Mouse (Mus musculus): ENCODE data around the gene Pir. TPM values are rescaled to one million over a fixed set of nuclear protein-coding genes. Genes with fewer than 3 reads are reported as not detected.

Gene Pir
- polyA plus RNA-seq, 1 experiment from 2014 or later = 3.5 TPM

GRCm38 (mm10) chrX:164264861-164265260, 4.3 kb upstream of the Pir start:
- no peak for ATAC-seq
- H3K27ac ChIP-seq (ENCODE audit: low read length) = no peak overlapping the region
- 26% methylated on average over 1 of the region's 1 CpGs for WGBS

GRCm38 (mm10) chrX:164270603-164271002, 1.4 kb downstream of the Pir start:
- no peak for ATAC-seq
- Histone ChIP-seq H3K4me2 (ENCODE audit: low read length) (no peak overlapping the region), H3K27me3 (ENCODE audit: control insufficient read depth, insufficient read depth, low read depth, low read length) (no peaks in the 10 kb centered on the region), H3K9ac (ENCODE audit: low read depth, low read length) (no peak overlapping the region), H3K9me3 (replicated peaks; ENCODE audit: control insufficient read depth, low read length, poor library complexity, severe bottlenecking) (no peaks in the 10 kb centered on the region), H3K36me3 (ENCODE audit: control insufficient read depth, insufficient read depth, low read length) (no peaks in the 10 kb centered on the region), H3K4me1 (ENCODE audit: control insufficient read depth, insufficient read depth, low read length) (no peaks in the 10 kb centered on the region), H3K4me3 (ENCODE audit: low read depth, low read length) (no peak overlapping the region), H3K27ac (ENCODE audit: low read length) (no peak overlapping the region)
- 94% methylated on average over 3 of the region's 3 CpGs for WGBS

More at GRCm38 (mm10) chrX:164264861-164265260, 4.3 kb upstream of the Pir start:
- no peaks in the 10 kb centered on the region; the same call in 1 of the 2 replicates for H3K27me3 ChIP-seq (ENCODE audit: control insufficient read depth, insufficient read depth, low read depth, low read length)
- no peaks in the 10 kb centered on the region for H3K4me1 ChIP-seq (ENCODE audit: control insufficient read depth, insufficient read depth, low read length)
- no peaks in the 10 kb centered on the region for H3K36me3 ChIP-seq (ENCODE audit: control insufficient read depth, insufficient read depth, low read length)
- H3K4me2 ChIP-seq (ENCODE audit: low read length) = no peak overlapping the region
- H3K9ac ChIP-seq (ENCODE audit: low read depth, low read length) = no peak overlapping the region
- no peak overlapping the region for H3K4me3 ChIP-seq (ENCODE audit: low read depth, low read length)
- H3K9me3 ChIP-seq (replicated peaks; ENCODE audit: control insufficient read depth, low read length, poor library complexity, severe bottlenecking) = no peaks in the 10 kb centered on the region

GRCm38 (mm10) chrX:164275536-164275935, 6.4 kb downstream of the Pir start:
- no peaks in the 10 kb centered on the region for H3K36me3 ChIP-seq (ENCODE audit: control insufficient read depth, insufficient read depth, low read length)
- no peaks in the 10 kb centered on the region for H3K27me3 ChIP-seq (ENCODE audit: control insufficient read depth, insufficient read depth, low read depth, low read length)
- no peak overlapping the region for H3K27ac ChIP-seq (ENCODE audit: low read length)
- no peaks in the 10 kb centered on the region for H3K9me3 ChIP-seq (replicated peaks; ENCODE audit: control insufficient read depth, low read length, poor library complexity, severe bottlenecking)
- H3K4me1 ChIP-seq (ENCODE audit: control insufficient read depth, insufficient read depth, low read length) = no peaks in the 10 kb centered on the region
- no peak overlapping the region for H3K9ac ChIP-seq (ENCODE audit: low read depth, low read length)
- no peak for ATAC-seq
- H3K4me3 ChIP-seq (ENCODE audit: low read depth, low read length) = no peak overlapping the region
- 64% methylated on average over 3 of the region's 3 CpGs for WGBS
- H3K4me2 ChIP-seq (ENCODE audit: low read length) = no peak overlapping the region

GRCm38 (mm10) chrX:164280918-164281647, 11.9 kb downstream of the Pir start:
- Histone ChIP-seq H3K9ac (ENCODE audit: low read depth, low read length) (no peak overlapping the region), H3K4me2 (ENCODE audit: low read length) (no peak overlapping the region), H3K27ac (ENCODE audit: low read length) (no peak overlapping the region), H3K36me3 (ENCODE audit: control insufficient read depth, insufficient read depth, low read length) (no peaks in the 10 kb centered on the region), H3K9me3 (replicated peaks; ENCODE audit: control insufficient read depth, low read length, poor library complexity, severe bottlenecking) (no peaks in the 10 kb centered on the region), H3K27me3 (ENCODE audit: control insufficient read depth, insufficient read depth, low read depth, low read length) (no peaks in the 10 kb centered on the region), H3K4me3 (ENCODE audit: low read depth, low read length) (no peak overlapping the region), H3K4me1 (ENCODE audit: control insufficient read depth, insufficient read depth, low read length) (no peaks in the 10 kb centered on the region)
- 77% methylated on average over 7 of the region's 7 CpGs for WGBS
- no peak for ATAC-seq

- H3K27ac ChIP-seq (ENCODE audit: low read length) = no peak overlapping the region
- H3K4me2 ChIP-seq (ENCODE audit: low read length) = no peak overlapping the region
- WGBS = 76% methylated on average over 4 of the region's 4 CpGs
- no peak for ATAC-seq
- no peaks in the 10 kb centered on the region for H3K36me3 ChIP-seq (ENCODE audit: control insufficient read depth, insufficient read depth, low read length)
- no peaks in the 10 kb centered on the region for H3K27me3 ChIP-seq (ENCODE audit: control insufficient read depth, insufficient read depth, low read depth, low read length)
- no peak overlapping the region for H3K4me3 ChIP-seq (ENCODE audit: low read depth, low read length)
- H3K9me3 ChIP-seq (replicated peaks; ENCODE audit: control insufficient read depth, low read length, poor library complexity, severe bottlenecking) = no peaks in the 10 kb centered on the region
- H3K4me1 ChIP-seq (ENCODE audit: control insufficient read depth, insufficient read depth, low read length) = no peaks in the 10 kb centered on the region
- no peak overlapping the region for H3K9ac ChIP-seq (ENCODE audit: low read depth, low read length)
Measured at GRCm38 (mm10) chrX:164283808-164284207, 14.6 kb downstream of the Pir start.

- Histone ChIP-seq H3K27ac (ENCODE audit: low read length) (no peak overlapping the region), H3K9ac (ENCODE audit: low read depth, low read length) (no peak overlapping the region), H3K36me3 (ENCODE audit: control insufficient read depth, insufficient read depth, low read length) (no peaks in the 10 kb centered on the region), H3K4me2 (ENCODE audit: low read length) (no peak overlapping the region), H3K27me3 (ENCODE audit: control insufficient read depth, insufficient read depth, low read depth, low read length) (no peaks in the 10 kb centered on the region), H3K9me3 (replicated peaks; ENCODE audit: control insufficient read depth, low read length, poor library complexity, severe bottlenecking) (no peaks in the 10 kb centered on the region), H3K4me1 (ENCODE audit: control insufficient read depth, insufficient read depth, low read length) (no peaks in the 10 kb centered on the region), H3K4me3 (ENCODE audit: low read depth, low read length) (no peak overlapping the region)
- 64% methylated on average over 3 of the region's 3 CpGs for WGBS
- no peak for ATAC-seq
Measured at GRCm38 (mm10) chrX:164287077-164287476, 17.9 kb downstream of the Pir start.

GRCm38 (mm10) chrX:164291147-164291546, 22.0 kb downstream of the Pir start:
- no peaks in the 10 kb centered on the region for H3K27me3 ChIP-seq (ENCODE audit: control insufficient read depth, insufficient read depth, low read depth, low read length)
- no peak overlapping the region for H3K4me2 ChIP-seq (ENCODE audit: low read length)
- WGBS = 74% methylated on average over 5 of the region's 5 CpGs
- no peak for ATAC-seq
- no peak overlapping the region for H3K4me3 ChIP-seq (ENCODE audit: low read depth, low read length)
- no peaks in the 10 kb centered on the region for H3K9me3 ChIP-seq (replicated peaks; ENCODE audit: control insufficient read depth, low read length, poor library complexity, severe bottlenecking)
- H3K36me3 ChIP-seq (ENCODE audit: control insufficient read depth, insufficient read depth, low read length) = no peaks in the 10 kb centered on the region
- H3K27ac ChIP-seq (ENCODE audit: low read length) = no peak overlapping the region
- H3K9ac ChIP-seq (ENCODE audit: low read depth, low read length) = no peak overlapping the region
- no peaks in the 10 kb centered on the region for H3K4me1 ChIP-seq (ENCODE audit: control insufficient read depth, insufficient read depth, low read length)

- no peaks in the 10 kb centered on the region for H3K9me3 ChIP-seq (replicated peaks; ENCODE audit: control insufficient read depth, low read length, poor library complexity, severe bottlenecking)
- no peaks in the 10 kb centered on the region for H3K4me1 ChIP-seq (ENCODE audit: control insufficient read depth, insufficient read depth, low read length)
- H3K9ac ChIP-seq (ENCODE audit: low read depth, low read length) = no peak overlapping the region
- no peak overlapping the region for H3K4me3 ChIP-seq (ENCODE audit: low read depth, low read length)
- no peaks in the 10 kb centered on the region for H3K36me3 ChIP-seq (ENCODE audit: control insufficient read depth, insufficient read depth, low read length)
- no peak overlapping the region for H3K27ac ChIP-seq (ENCODE audit: low read length)
- WGBS = 68% methylated on average over 2 of the region's 2 CpGs
- no peaks in the 10 kb centered on the region for H3K27me3 ChIP-seq (ENCODE audit: control insufficient read depth, insufficient read depth, low read depth, low read length)
- no peak for ATAC-seq
- no peak overlapping the region for H3K4me2 ChIP-seq (ENCODE audit: low read length)
Measured at GRCm38 (mm10) chrX:164306250-164306649, 37.1 kb downstream of the Pir start.

GRCm38 (mm10) chrX:164313876-164314275, 44.7 kb downstream of the Pir start:
- Histone ChIP-seq H3K4me2 (ENCODE audit: low read length) (no peak overlapping the region), H3K9ac (ENCODE audit: low read depth, low read length) (no peak overlapping the region), H3K4me1 (ENCODE audit: control insufficient read depth, insufficient read depth, low read length) (no peaks in the 10 kb centered on the region), H3K4me3 (ENCODE audit: low read depth, low read length) (no peak overlapping the region), H3K27me3 (ENCODE audit: control insufficient read depth, insufficient read depth, low read depth, low read length) (no peaks in the 10 kb centered on the region), H3K36me3 (ENCODE audit: control insufficient read depth, insufficient read depth, low read length) (no peaks in the 10 kb centered on the region), H3K9me3 (replicated peaks; ENCODE audit: control insufficient read depth, low read length, poor library complexity, severe bottlenecking) (no peaks in the 10 kb centered on the region), H3K27ac (ENCODE audit: low read length) (no peak overlapping the region)
- 92% methylated on average over 1 of the region's 1 CpGs for WGBS
- ATAC-seq = no peak

Data from midbrain, embryonic 16.5 days (tissue).